In the genomic region with DNA sequence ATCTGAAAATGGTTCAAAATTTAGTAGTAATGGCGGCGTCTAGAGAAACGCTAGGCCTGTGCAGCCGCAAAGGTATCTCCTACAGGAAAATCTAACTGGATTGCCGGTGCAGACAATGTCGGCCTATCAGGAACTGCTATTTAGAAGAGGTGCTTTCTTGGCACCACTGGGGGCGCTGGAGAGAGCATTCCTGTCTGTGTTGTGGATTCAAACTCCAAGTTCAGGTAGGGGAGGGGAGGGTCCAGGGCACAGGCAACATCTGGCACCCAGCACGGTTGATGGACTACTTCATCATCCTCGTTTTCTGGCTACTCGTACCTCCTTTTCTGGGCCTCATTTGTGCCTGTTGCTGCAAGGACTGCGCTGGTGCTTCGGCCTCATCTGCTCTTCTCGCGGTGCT, we compare ENCODE assay signal across 8 mouse cellular contexts. TPM values are rescaled to one million over a fixed set of nuclear protein-coding genes. Genes with fewer than 3 reads are reported as not detected.
DNase-seq lines count a peak whose midpoint lies in the region; ATAC-seq and TF ChIP-seq lines count a peak whose summit lies in the region.

No protein-coding gene starts in this region.

- H3K4me1 ChIP-seq in heart, embryonic 11.5 days (ENCODE audit: control insufficient read depth, insufficient read depth, low read length): peaks cover 28% of the 10 kb centered on the region
- peaks cover 26% of the 10 kb centered on the region for H3K4me1 ChIP-seq in thymus, adult 2 months (replicated peaks; ENCODE audit: control insufficient read depth, insufficient read depth, low read length)
- H3K4me1 ChIP-seq in small intestine, adult 2 months (ENCODE audit: control insufficient read depth, insufficient read depth, insufficient read length, low read length): peaks cover 19% of the 10 kb centered on the region; the same call in 1 of the 2 replicates
- H3K4me1 ChIP-seq in midbrain, embryonic 11.5 days (ENCODE audit: control insufficient read depth, insufficient read depth, low read length): no peaks in the 10 kb centered on the region

- H3K36me3 ChIP-seq in heart, embryonic 11.5 days (ENCODE audit: control insufficient read depth, insufficient read depth, low read length): peaks cover 3% of the 10 kb centered on the region; the same call in 1 of the 2 replicates
- peaks cover 9% of the 10 kb centered on the region for H3K36me3 ChIP-seq in thymus, adult 2 months (ENCODE audit: control insufficient read depth, insufficient read depth, low read length)
- peaks cover 4% of the 10 kb centered on the region; the same call in 1 of the 2 replicates for H3K36me3 ChIP-seq in small intestine, adult 2 months (ENCODE audit: control insufficient read depth, insufficient read depth, low read length)
- H3K36me3 ChIP-seq in midbrain, embryonic 11.5 days (ENCODE audit: control insufficient read depth, insufficient read depth, low read length): no peaks in the 10 kb centered on the region

- DNase-seq in heart, adult 11 months: peak; percentile 90
- peak; percentile 33 for DNase-seq in thymus, adult 2 months
- no peak for DNase-seq in thymus, adult 18-20 months
- peak; percentile 3 for DNase-seq in hindlimb bud, embryonic 11.5 days (ENCODE audit: extremely low spot score, low read depth, low spot score)
- no peak for DNase-seq in midbrain, embryonic 11.5 days (ENCODE audit: low spot score, missing footprints)
- no peak for DNase-seq in heart, adult 18-20 months

- ATAC-seq in heart, embryonic 11.5 days (replicated peaks; ENCODE audit: insufficient number of reproducible peaks, low FRiP score, low TSS enrichment): no peak
- ATAC-seq in midbrain, embryonic 11.5 days (ENCODE audit: low FRiP score): no peak

- H3K4me2 ChIP-seq in heart, embryonic 11.5 days: no peak overlapping the region
- no peak overlapping the region for H3K4me2 ChIP-seq in midbrain, embryonic 11.5 days

- H3K4me3 ChIP-seq in heart, embryonic 11.5 days (ENCODE audit: low read depth, low read length): no peak overlapping the region
- H3K4me3 ChIP-seq in thymus, adult 2 months (ENCODE audit: control insufficient read depth, insufficient read depth, low read length): no peak overlapping the region
- no peak overlapping the region for H3K4me3 ChIP-seq in small intestine, adult 2 months (ENCODE audit: low read depth, low read length)
- H3K4me3 ChIP-seq in midbrain, embryonic 11.5 days (ENCODE audit: low read depth, low read length): no peak overlapping the region

- H3K9me3 ChIP-seq in heart, embryonic 11.5 days (replicated peaks; ENCODE audit: control insufficient read depth, low read length): peaks cover 3% of the 10 kb centered on the region; the same call in 1 of the 2 replicates
- no peaks in the 10 kb centered on the region for H3K9me3 ChIP-seq in midbrain, embryonic 11.5 days (ENCODE audit: control insufficient read depth, low read length)

- no peak overlapping the region for H3K9ac ChIP-seq in heart, embryonic 11.5 days (ENCODE audit: low read depth, low read length)
- H3K9ac ChIP-seq in midbrain, embryonic 11.5 days (ENCODE audit: low read length): no peak overlapping the region

- H3K27me3 ChIP-seq in heart, embryonic 11.5 days (ENCODE audit: control insufficient read depth, insufficient read depth, low read length): no peaks in the 10 kb centered on the region
- no peaks in the 10 kb centered on the region for H3K27me3 ChIP-seq in thymus, adult 2 months (ENCODE audit: control insufficient read depth, insufficient read depth, low read length)
- H3K27me3 ChIP-seq in small intestine, adult 2 months (ENCODE audit: control insufficient read depth, insufficient read depth, low read length): no peaks in the 10 kb centered on the region
- no peaks in the 10 kb centered on the region for H3K27me3 ChIP-seq in midbrain, embryonic 11.5 days (ENCODE audit: control insufficient read depth, insufficient read depth, low read length)

- 85% methylated on average over 14 of the region's 14 CpGs for WGBS in heart, embryonic 11.5 days (ENCODE audit: insufficient replicate concordance)
- WGBS in thymus, adult 2 months: 94% methylated on average over 14 of the region's 14 CpGs
- 90% methylated on average over 14 of the region's 14 CpGs for WGBS in small intestine, adult 2 months
- WGBS in midbrain, embryonic 11.5 days: 87% methylated on average over 14 of the region's 14 CpGs

- no peak overlapping the region for H3K27ac ChIP-seq in heart, embryonic 11.5 days (ENCODE audit: low read depth, low read length)
- H3K27ac ChIP-seq in thymus, adult 2 months (ENCODE audit: control insufficient read depth, insufficient read depth, low read length): no peak overlapping the region
- no peak overlapping the region for H3K27ac ChIP-seq in small intestine, adult 2 months (ENCODE audit: insufficient read depth, low read depth, low read length)
- no peak overlapping the region for H3K27ac ChIP-seq in midbrain, embryonic 11.5 days (ENCODE audit: low read depth, low read length)

- TF ChIP-seq POLR2A in thymus, adult 2 months (IDR thresholded peaks at IDR 0.05; ENCODE audit: control insufficient read depth, extremely low read depth, insufficient read depth, low read length, poor library complexity): no peak
- no peak for TF ChIP-seq POLR2A in small intestine, adult 2 months (IDR thresholded peaks at IDR 0.05; ENCODE audit: low read depth, low read length)

- TF ChIP-seq CTCF in thymus, adult 2 months (IDR thresholded peaks at IDR 0.05; ENCODE audit: borderline replicate concordance, control insufficient read depth, extremely low read depth, insufficient read depth, low read length, poor library complexity): 0 out of 2 replicates have a peak, but pooled peaks have one; percentile 31
- TF ChIP-seq CTCF in small intestine, adult 2 months (IDR thresholded peaks at IDR 0.05; ENCODE audit: extremely low read depth, insufficient read length, insufficient replicate concordance, low read depth, low read length): peak; percentile 46; the same call in 1 of the 2 replicates

RNA-seq across cellular contexts. Expression of gene Mcam, which starts 44.1 kb away (rescaled TPM):
- polyA plus RNA-seq in heart, embryonic 11.5 days (2014; fragmentation: Nextera tagmentation; extraction: Ambion mirVana): 86.2 and 105 TPM in 2 replicates
- polyA plus RNA-seq in thymus, adult 2 months (2012; rRNA removed): 13.0 and 18.7 TPM in 2 replicates
- polyA plus RNA-seq in small intestine, adult 2 months (2012; rRNA removed): 14.2 and 14.3 TPM in 2 replicates
- polyA plus RNA-seq in midbrain, embryonic 11.5 days (2014; fragmentation: Nextera tagmentation; extraction: Ambion mirVana): 14.5 and 15.2 TPM in 2 replicates
- total RNA-seq in heart, adult 18-20 months (2021): 10 to 100 TPM; 31.0 to 38.6 TPM

RNA-seq across cellular contexts. Expression of gene Cbl, which starts 55.5 kb away (rescaled TPM):
- polyA plus RNA-seq in heart, embryonic 11.5 days (2014; fragmentation: Nextera tagmentation; extraction: Ambion mirVana): 12.6 and 14.8 TPM in 2 replicates
- 132 and 194 TPM in 2 replicates for polyA plus RNA-seq in thymus, adult 2 months (2012; rRNA removed)
- 2.9 and 6.9 TPM in 2 replicates for polyA plus RNA-seq in small intestine, adult 2 months (2012; rRNA removed)
- polyA plus RNA-seq in midbrain, embryonic 11.5 days (2014; fragmentation: Nextera tagmentation; extraction: Ambion mirVana): 20.9 and 22.2 TPM in 2 replicates
- total RNA-seq in heart, adult 18-20 months (2021): 10 to 100 TPM; 18.0 to 18.5 TPM

Comparison
In these comparisons a context has a peak if more than half of its experiments do, and no peak if none do; other contexts are left out.
1. DNase-seq: peak in heart, adult 11 months (single experiment), thymus, adult 2 months (single experiment) and hindlimb bud, embryonic 11.5 days (single experiment); none in thymus, adult 18-20 months (0 of 2), midbrain, embryonic 11.5 days (single experiment) and heart, adult 18-20 months (0 of 2).